8 mouse cellular contexts compared by ENCODE assay signal in genomic region chr3:127552973-127553719, GRCm38 (mm10). TPM values are rescaled to one million over a fixed set of nuclear protein-coding genes. Genes with fewer than 3 reads are reported as not detected.
DNase-seq lines count a peak whose midpoint lies in the region; ATAC-seq lines count a peak whose summit lies in the region.

Larp7 (minus strand) TSS chr3:127553349.
Zgrf1 (plus strand) TSS chr3:127553489.

- no peaks in the 10 kb centered on the region for H3K27me3 ChIP-seq in intestine, embryonic 14.5 days (replicated peaks; ENCODE audit: control insufficient read depth, insufficient read depth, low read length)

- under 1% methylated on average over 73 of the region's 73 CpGs for WGBS in intestine, embryonic 14.5 days

- intact Hi-C loops in left cerebral cortex, postnatal 14 days (cut with DNase I) = loop anchor here (5.0 kb wide), 2 partner anchors 101 to 231 kb away; no protein-coding TSS in a partner anchor

- peak within 1 kb of the TSS; percentile 79 for H3K4me2 ChIP-seq in intestine, embryonic 14.5 days (ENCODE audit: low read length)

- peak within 1 kb of the TSS; percentile 87 for H3K9ac ChIP-seq in intestine, embryonic 14.5 days (ENCODE audit: low read length)

- H3K4me1 ChIP-seq in intestine, embryonic 14.5 days (replicated peaks; ENCODE audit: control insufficient read depth, insufficient read depth, low read length) = peaks cover 9% of the 10 kb centered on the region; the same call in 1 of the 2 replicates

- peaks cover 20% of the 10 kb centered on the region; the same call in 1 of the 2 replicates for H3K36me3 ChIP-seq in intestine, embryonic 14.5 days (ENCODE audit: control insufficient read depth, insufficient read depth, low read length)

- peak; percentile 100 for ATAC-seq in intestine, embryonic 14.5 days (replicated peaks; ENCODE audit: low FRiP score, low TSS enrichment, low read depth)

- H3K27ac ChIP-seq in intestine, embryonic 14.5 days (ENCODE audit: low read depth) = peak within 1 kb of the TSS; percentile 94

- DNase-seq in adrenal gland, adult 18-20 months (ENCODE audit: low spot score in 2 of 2) = peak; percentile 95 to 97
- DNase-seq in embryo, embryonic 11 days = peak; percentile 100
- DNase-seq in gastrocnemius, postnatal 25 days = peak; percentile 97
- peak; percentile 98 for DNase-seq in intestine, embryonic 14.5 days (ENCODE audit: low spot score)
- DNase-seq in left cerebral cortex, postnatal 14 days (ENCODE audit: low spot score in 2 of 2) = peak; percentile 99
- peak; percentile 99 for DNase-seq in mesoderm, embryonic 11.5 days (ENCODE audit: low read depth, low spot score)
- peak; percentile 98 for DNase-seq in right cerebral cortex, postnatal 36 days (ENCODE audit: low spot score in 2 of 2)
- peak; percentile 97 for DNase-seq in yolk sac, embryonic 10.5 days (ENCODE audit: low spot score)

- H3K4me3 ChIP-seq in intestine, embryonic 14.5 days (ENCODE audit: low read depth, low read length) = peak within 1 kb of the TSS; percentile 88

- H3K9me3 ChIP-seq in intestine, embryonic 14.5 days (ENCODE audit: control insufficient read depth, low read length) = no peaks in the 10 kb centered on the region

RNA-seq across cellular contexts. Expression of gene Larp7, which starts in this region (rescaled TPM):
- 10 to 100 TPM; 19.7 to 20.4 TPM for total RNA-seq in adrenal gland, adult 18-20 months (2021)
- 1 to 10 TPM; 8.5 to 9.1 TPM for total RNA-seq in gastrocnemius, postnatal 25 days (2021)
- polyA plus RNA-seq in intestine, embryonic 14.5 days (2014; fragmentation: Nextera tagmentation; extraction: Ambion mirVana) = 52.1 and 65.3 TPM in 2 replicates
- total RNA-seq in left cerebral cortex, postnatal 14 days (2021) = 10 to 100 TPM; 17.6 to 19.0 TPM

RNA-seq across cellular contexts. Expression of gene Zgrf1, which starts in this region (rescaled TPM):
- total RNA-seq in adrenal gland, adult 18-20 months (2021) = under 1 TPM; 0.70 to 0.80 TPM
- under 1 TPM; 0.51 to 0.72 TPM for total RNA-seq in gastrocnemius, postnatal 25 days (2021)
- 8.8 and 12.8 TPM in 2 replicates for polyA plus RNA-seq in intestine, embryonic 14.5 days (2014; fragmentation: Nextera tagmentation; extraction: Ambion mirVana)
- 1 to 10 TPM; 2.3 to 2.6 TPM for total RNA-seq in left cerebral cortex, postnatal 14 days (2021)

Comparison
In these comparisons a context has a peak if more than half of its experiments do, and no peak if none do; other contexts are left out.
1. Peak in every context shown above with its lines: DNase-seq, ATAC-seq, H3K4me3 ChIP-seq and H3K27ac ChIP-seq.